Mouse (Mus musculus): ENCODE measurements around the gene Gm10424.
"Not testable (repeated sequence)": the region's sequence is repeated elsewhere in the genome, so short reads cannot be mapped to it uniquely, and the experiment has no call there.

Gene Gm10424

GRCm38 (mm10) chr5:95272668-95273067 is at the start of gene Gm10424:
Gene Gm10424 (minus strand): TSS chr5:95272768.
- DNase-seq (ENCODE audit: low spot score in 2 of 2): not testable (repeated sequence)

GRCm38 (mm10) chr5:95305611-95306010 is 33.0 kb upstream of the Gm10424 start, which contains the start of gene Gm3259:
Gene Gm3259 (plus strand): TSS chr5:95305911.
- not testable (repeated sequence) for DNase-seq (ENCODE audit: low spot score in 2 of 2)

All from right cerebral cortex, postnatal 36 days (tissue).